Mouse (Mus musculus) hindbrain, embryonic 12.5 days (tissue): ENCODE results near the gene Pdia6. TPM values are rescaled to one million over a fixed set of nuclear protein-coding genes. Genes with fewer than 3 reads are reported as not detected.

Source experiments
- ATAC-seq: fragments of 200-750 bp; cut with Nextera tagmentation; 2 replicates; pipeline ENCODE4 v1.8.0; 2017; ENCODE audit warnings: moderate TSS enrichment; ENCODE audit not compliant: low FRiP score
- H3K27ac ChIP-seq: fragments of 300-500 bp; sonication (generic); 2 replicates; pipeline ENCODE4 v1.5.1; 2016; ENCODE audit warnings: mild to moderate bottlenecking
- H3K27me3 ChIP-seq: fragments of 300-500 bp; sonication (generic); 2 replicates; pipeline ENCODE4 v1.6.1; 2016; ENCODE audit warnings: mild to moderate bottlenecking
- H3K36me3 ChIP-seq: fragments of 300-500 bp; sonication (generic); 2 replicates; pipeline ENCODE4 v1.6.1; 2016; ENCODE audit warnings: mild to moderate bottlenecking
- H3K4me1 ChIP-seq: fragments of 300-500 bp; sonication (generic); 2 replicates; pipeline ENCODE4 v1.6.1; 2016
- H3K4me2 ChIP-seq: fragments of 300-500 bp; sonication (generic); replicated peaks from 2 replicates; pipeline ENCODE4 v1.6.1; 2016; ENCODE audit warnings: mild to moderate bottlenecking
- H3K4me3 ChIP-seq: fragments of 300-500 bp; sonication (generic); 2 replicates; pipeline ENCODE4 v1.5.1; 2016; ENCODE audit warnings: mild to moderate bottlenecking
- H3K9ac ChIP-seq: fragments of 300-500 bp; sonication (generic); 2 replicates; pipeline ENCODE4 v1.6.1; 2016; ENCODE audit warnings: mild to moderate bottlenecking, moderate library complexity
- H3K9me3 ChIP-seq: fragments of 300-500 bp; sonication (generic); replicated peaks from 2 replicates; pipeline ENCODE4 v1.6.1; 2016; ENCODE audit warnings: mild to moderate bottlenecking
- WGBS: fragments of 180-500 bp; shearing (Covaris S2); methylation state at CpG from one replicate; pipeline ENCODE4 v1.1.7; 2016; 5-methylcytosine and 5-hydroxymethylcytosine counted together
- polyA plus RNA-seq: library from polyadenylated mRNA; unstranded; fragments of >200 nt; fragmentation: Nextera tagmentation; extraction: Ambion mirVana; gene quantifications from 2 replicates; pipeline ENCODE4 v1.2.1, GENCODE M21; 2016

Pdia6 gene
- polyA plus RNA-seq, 1 experiment from 2014 or later: 506 TPM

DNA sequence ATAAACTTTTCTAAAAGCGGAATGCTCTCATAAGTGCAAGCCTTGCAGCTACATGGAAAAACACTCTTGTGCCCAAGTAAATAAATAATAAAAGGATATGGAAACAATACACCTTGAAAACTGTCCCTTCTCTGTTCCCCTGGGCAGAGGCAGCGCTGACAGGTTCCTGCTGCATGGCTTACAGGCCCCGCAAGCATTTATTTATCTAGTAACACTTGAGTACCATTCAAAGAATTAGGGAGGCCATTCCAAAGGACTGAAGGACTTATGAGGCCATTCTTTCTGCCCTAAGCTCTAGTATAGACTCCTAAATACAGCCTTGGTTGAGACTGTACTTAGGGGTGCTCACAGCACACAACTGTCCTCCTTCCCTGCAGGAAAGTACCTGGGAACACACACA is 52.1 kb downstream of the Pdia6 start:
- 84% methylated on average over 3 of the region's 3 CpGs for WGBS
- H3K36me3 ChIP-seq: no peaks in the 10 kb centered on the region
- no peak for ATAC-seq

DNA sequence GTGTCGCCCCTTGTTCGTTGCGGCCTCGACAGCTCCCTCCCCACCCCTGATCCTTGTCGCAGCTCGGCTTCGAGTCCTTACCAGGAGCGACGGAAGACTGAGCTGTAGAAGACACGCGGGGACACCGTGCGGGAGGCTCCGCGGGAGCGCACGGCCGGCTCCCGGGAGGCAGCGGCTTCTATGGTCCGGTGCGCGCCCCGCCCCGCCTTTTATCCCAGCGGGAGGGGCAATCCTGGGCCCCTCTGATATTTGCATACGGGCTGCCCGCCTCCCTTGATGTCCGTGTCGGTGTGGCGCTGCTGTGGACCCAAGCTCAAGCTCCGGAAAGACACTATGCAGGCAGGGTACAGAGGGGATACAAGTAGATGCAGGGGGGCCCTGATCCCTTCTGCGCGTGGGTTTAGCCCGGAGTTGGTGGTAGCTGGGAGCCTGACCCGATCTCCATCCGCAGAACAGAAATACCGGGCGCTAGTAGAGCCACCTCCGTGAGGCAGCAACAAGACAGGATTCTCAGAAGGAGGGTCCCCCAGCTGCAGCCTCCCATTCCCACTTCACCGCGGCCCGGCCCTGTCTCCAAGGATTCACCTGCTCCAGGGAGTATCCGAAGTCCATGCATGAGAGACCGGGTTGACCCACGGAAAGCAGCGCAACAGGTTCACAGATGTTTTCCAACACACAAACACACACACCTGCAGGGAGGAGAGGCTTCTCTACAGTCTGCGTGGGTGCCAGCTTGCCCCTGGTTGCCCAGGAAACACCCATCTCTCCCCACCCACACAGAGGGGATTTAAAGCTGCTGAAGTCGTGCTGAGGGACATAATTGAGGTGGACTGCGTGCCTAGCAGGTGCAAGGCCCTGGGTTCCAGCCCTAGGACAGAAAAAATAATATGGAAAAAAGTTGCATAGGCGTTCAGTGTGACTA is 58.5 kb downstream of the Pdia6 start:
- WGBS: 3% methylated on average over 51 of the region's 51 CpGs
- peak; percentile 50; the same call in 1 of the 2 replicates for ATAC-seq
- H3K27ac ChIP-seq: no peak overlapping the region

More for the DNA sequence above, 52.1 kb downstream of the Pdia6 start:
- H3K9ac ChIP-seq: no peak overlapping the region
- no peaks in the 10 kb centered on the region for H3K4me1 ChIP-seq
- no peak overlapping the region for H3K4me3 ChIP-seq
- no peak overlapping the region for H3K27ac ChIP-seq
- H3K4me2 ChIP-seq: no peak overlapping the region
- H3K9me3 ChIP-seq: no peaks in the 10 kb centered on the region
- H3K27me3 ChIP-seq: peaks cover 12% of the 10 kb centered on the region

DNA sequence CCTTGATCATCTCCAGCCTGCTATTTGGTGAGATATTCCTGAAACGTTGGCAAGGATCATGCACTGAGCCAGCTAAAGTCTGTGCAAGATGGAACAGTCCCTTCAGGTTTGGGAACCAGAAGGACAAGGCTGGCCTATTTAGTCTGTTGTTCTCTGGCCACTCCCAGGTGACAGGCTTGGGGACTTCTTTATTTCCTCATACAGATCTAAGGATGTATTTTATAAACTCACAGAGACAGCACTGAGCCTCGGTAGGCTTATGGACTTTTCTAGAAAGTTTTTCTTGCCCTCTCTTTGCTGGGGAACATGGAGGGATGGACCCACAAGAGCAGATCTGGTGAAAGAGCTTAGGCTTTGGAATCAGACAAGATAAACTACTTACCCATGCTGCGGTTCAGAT is 62.9 kb downstream of the Pdia6 start, which contains the start of gene Atp6v1c2:
Gene Atp6v1c2, minus strand, starts transcription at position 101 of the 400 bp plus-strand sequence.
- 81% methylated on average over 3 of the region's 3 CpGs for WGBS
- Histone ChIP-seq H3K9me3 (no peaks in the 10 kb centered on the region), H3K27me3 (peaks cover 23% of the 10 kb centered on the region), H3K9ac (no peak within 1 kb of the TSS), H3K4me3 (no peak within 1 kb of the TSS), H3K36me3 (no peaks in the 10 kb centered on the region), H3K4me1 (peaks cover 9% of the 10 kb centered on the region), H3K4me2 (no peak within 1 kb of the TSS), H3K27ac (no peak within 1 kb of the TSS)
- ATAC-seq: no peak

More for the DNA sequence above, 58.5 kb downstream of the Pdia6 start:
- Histone ChIP-seq H3K9me3 (no peaks in the 10 kb centered on the region), H3K36me3 (no peaks in the 10 kb centered on the region), H3K4me1 (peaks cover 11% of the 10 kb centered on the region), H3K4me2 (peak overlapping the region; percentile 79), H3K9ac (peak overlapping the region; percentile 36), H3K27me3 (peaks cover 41% of the 10 kb centered on the region), H3K4me3 (peak overlapping the region; percentile 35)

DNA sequence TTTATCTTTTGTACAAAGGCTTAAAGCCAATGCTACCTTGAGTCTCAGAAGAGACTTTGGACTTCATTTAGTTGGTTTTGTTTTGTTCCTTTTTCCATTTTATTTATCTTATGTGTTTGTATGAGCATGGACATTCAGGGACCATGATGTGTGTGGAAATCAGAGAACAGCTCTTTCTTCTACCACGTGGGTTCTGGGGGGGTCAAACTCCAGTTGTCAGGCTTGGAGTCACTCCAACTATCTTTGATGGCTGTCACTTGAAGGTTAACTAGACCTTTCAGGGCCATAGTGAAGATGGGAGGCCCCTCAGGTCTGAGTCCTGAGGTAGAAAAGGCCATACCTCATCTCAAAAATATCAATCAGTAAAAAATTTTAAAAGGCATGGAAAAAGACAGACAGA is 67.1 kb downstream of the Pdia6 start:
- Histone ChIP-seq H3K9me3 (no peaks in the 10 kb centered on the region), H3K4me3 (no peak overlapping the region), H3K9ac (no peak overlapping the region), H3K4me1 (no peaks in the 10 kb centered on the region), H3K4me2 (no peak overlapping the region), H3K36me3 (no peaks in the 10 kb centered on the region), H3K27me3 (peaks cover 2% of the 10 kb centered on the region; the same call in 1 of the 2 replicates), H3K27ac (no peak overlapping the region)
- 36% methylated on average over 1 of the region's 1 CpGs for WGBS
- no peak for ATAC-seq

Other genes with a start within 250 kb of the Pdia6 start
- 1.2 and 1.3 TPM in 2 replicates for gene Kcnf1, start 89.7 kb upstream of the Pdia6 start, polyA plus RNA-seq
- 0.60 and 0.85 TPM in 2 replicates for gene Atp6v1c2, start 62.8 kb downstream of the Pdia6 start, polyA plus RNA-seq
- gene Nol10, start 81.9 kb downstream of the Pdia6 start, polyA plus RNA-seq: 28.1 and 30.0 TPM in 2 replicates